Mouse (Mus musculus): ENCODE results near the gene Sytl2. TPM values are rescaled to one million over a fixed set of nuclear protein-coding genes. Genes with fewer than 3 reads are reported as not detected.

Gene Sytl2
- polyA plus RNA-seq, 1 experiment: not detected

- no peak for TF ChIP-seq GATA1 (IDR thresholded peaks at IDR 0.05; ENCODE audit: low read length)
Measured at GRCm38 (mm10) chr7:90335755-90336194, 33.7 kb downstream of the Sytl2 start.

- TF ChIP-seq GATA1 (IDR thresholded peaks at IDR 0.05; ENCODE audit: low read length): no peak
Measured at GRCm38 (mm10) chr7:90341212-90341957, 39.3 kb downstream of the Sytl2 start.

- TF ChIP-seq GATA1 (IDR thresholded peaks at IDR 0.05; ENCODE audit: low read length): no peak
Measured at GRCm38 (mm10) chr7:90344903-90345302, 42.9 kb downstream of the Sytl2 start.

GRCm38 (mm10) chr7:90347779-90348437 is 45.9 kb downstream of the Sytl2 start:
- no peak for TF ChIP-seq GATA1 (IDR thresholded peaks at IDR 0.05; ENCODE audit: low read length)

GRCm38 (mm10) chr7:90349014-90349413 is 47.0 kb downstream of the Sytl2 start:
- TF ChIP-seq GATA1 (IDR thresholded peaks at IDR 0.05; ENCODE audit: low read length): no peak

- no peak for TF ChIP-seq GATA1 (IDR thresholded peaks at IDR 0.05; ENCODE audit: low read length)
Measured at GRCm38 (mm10) chr7:90352183-90352582, 50.1 kb downstream of the Sytl2 start.

GRCm38 (mm10) chr7:90353488-90354228 is 51.6 kb downstream of the Sytl2 start:
- TF ChIP-seq GATA1 (IDR thresholded peaks at IDR 0.05; ENCODE audit: low read length): no peak

GRCm38 (mm10) chr7:90354229-90354604 is 52.2 kb downstream of the Sytl2 start:
- no peak for TF ChIP-seq GATA1 (IDR thresholded peaks at IDR 0.05; ENCODE audit: low read length)

- TF ChIP-seq GATA1 (IDR thresholded peaks at IDR 0.05; ENCODE audit: low read length): no peak
Measured at GRCm38 (mm10) chr7:90355454-90355853, 53.4 kb downstream of the Sytl2 start.

GRCm38 (mm10) chr7:90355995-90356394 is 53.9 kb downstream of the Sytl2 start:
- no peak for TF ChIP-seq GATA1 (IDR thresholded peaks at IDR 0.05; ENCODE audit: low read length)

GRCm38 (mm10) chr7:90362788-90363187 is 60.7 kb downstream of the Sytl2 start:
- no peak for TF ChIP-seq GATA1 (IDR thresholded peaks at IDR 0.05; ENCODE audit: low read length)

- TF ChIP-seq GATA1 (IDR thresholded peaks at IDR 0.05; ENCODE audit: low read length): no peak
Measured at GRCm38 (mm10) chr7:90370071-90370851, 68.2 kb downstream of the Sytl2 start.

- TF ChIP-seq GATA1 (IDR thresholded peaks at IDR 0.05; ENCODE audit: low read length): no peak
Measured at GRCm38 (mm10) chr7:90372804-90373203, 70.8 kb downstream of the Sytl2 start.

- no peak for TF ChIP-seq GATA1 (IDR thresholded peaks at IDR 0.05; ENCODE audit: low read length)
Measured at GRCm38 (mm10) chr7:90384411-90384810, 82.4 kb downstream of the Sytl2 start.

GRCm38 (mm10) chr7:90386885-90387459 is 84.9 kb downstream of the Sytl2 start:
- TF ChIP-seq GATA1 (IDR thresholded peaks at IDR 0.05; ENCODE audit: low read length): no peak

Data from G1E-ER4 (cell line).